Mouse (Mus musculus): ENCODE measurements around the gene Agap1. TPM values are rescaled to one million over a fixed set of nuclear protein-coding genes. Genes with fewer than 3 reads are reported as not detected.
A peak's percentile ranks its signal among the peaks of the same experiment; 100 is the strongest.

The Agap1 gene
- polyA plus RNA-seq, 1 experiment from 2014 or later: 49.8 TPM

DNA sequence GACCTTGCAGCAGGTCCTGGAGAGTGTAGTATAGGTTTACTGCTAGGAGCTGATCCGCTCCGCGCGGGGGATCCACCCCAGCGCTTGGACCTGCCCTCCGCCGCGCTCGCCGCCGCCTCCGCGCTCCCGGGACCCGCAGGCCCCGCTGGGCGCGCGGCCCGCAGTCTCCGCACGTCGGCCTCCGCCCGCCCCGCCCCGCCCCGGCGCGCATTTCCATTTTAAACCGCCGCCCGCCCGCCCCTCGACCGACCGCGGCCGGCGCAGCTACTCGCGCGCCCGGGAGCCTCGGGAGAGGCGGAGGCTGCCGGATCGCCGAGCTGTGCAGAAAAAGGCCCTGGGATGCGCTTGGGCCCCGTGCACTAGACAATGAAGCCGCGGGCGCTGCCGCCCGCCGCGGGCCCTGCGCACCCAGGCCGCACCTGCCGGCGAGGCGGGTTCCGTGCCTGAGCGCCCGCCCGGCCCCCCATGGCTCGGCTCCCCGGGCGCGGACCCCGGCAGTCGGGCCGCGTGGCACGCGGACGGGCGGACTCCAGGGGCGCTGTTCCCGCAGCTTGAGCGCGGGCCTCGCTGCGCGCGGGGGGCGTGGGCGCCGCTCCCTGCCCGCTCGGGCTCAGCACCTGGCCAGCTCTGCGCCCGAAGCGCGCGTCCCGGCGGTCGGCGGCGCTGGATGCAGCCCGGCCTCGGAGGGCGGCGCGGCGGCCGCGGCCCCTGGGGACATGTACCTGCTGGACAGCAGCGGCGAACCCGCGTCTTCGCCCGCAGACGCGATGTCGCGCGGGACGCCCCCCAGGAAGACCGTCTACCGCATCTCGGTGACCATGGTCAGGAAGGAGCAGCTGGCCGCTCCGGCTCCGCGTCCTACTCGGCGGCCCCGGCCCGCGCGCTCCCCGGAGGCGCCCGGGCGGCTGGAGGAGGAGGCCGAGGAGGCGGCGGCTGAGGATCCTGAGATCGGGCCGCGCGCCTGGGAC, 125.7 kb downstream of the Agap1 start:
- Histone ChIP-seq H3K4me2 (peak overlapping the region; percentile 95), H3K4me3 (peak overlapping the region; percentile 88), H3K4me1 (replicated peaks) (peaks cover 74% of the 10 kb centered on the region), H3K9me3 (no peaks in the 10 kb centered on the region), H3K9ac (peak overlapping the region; percentile 98), H3K27ac (replicated peaks) (peak overlapping the region; percentile 96), H3K27me3 (no peaks in the 10 kb centered on the region), H3K36me3 (no peaks in the 10 kb centered on the region)
- ATAC-seq (ENCODE audit: low FRiP score, low read depth): peak; percentile 79
- under 1% methylated on average over 113 of the region's 146 CpGs for WGBS

DNA sequence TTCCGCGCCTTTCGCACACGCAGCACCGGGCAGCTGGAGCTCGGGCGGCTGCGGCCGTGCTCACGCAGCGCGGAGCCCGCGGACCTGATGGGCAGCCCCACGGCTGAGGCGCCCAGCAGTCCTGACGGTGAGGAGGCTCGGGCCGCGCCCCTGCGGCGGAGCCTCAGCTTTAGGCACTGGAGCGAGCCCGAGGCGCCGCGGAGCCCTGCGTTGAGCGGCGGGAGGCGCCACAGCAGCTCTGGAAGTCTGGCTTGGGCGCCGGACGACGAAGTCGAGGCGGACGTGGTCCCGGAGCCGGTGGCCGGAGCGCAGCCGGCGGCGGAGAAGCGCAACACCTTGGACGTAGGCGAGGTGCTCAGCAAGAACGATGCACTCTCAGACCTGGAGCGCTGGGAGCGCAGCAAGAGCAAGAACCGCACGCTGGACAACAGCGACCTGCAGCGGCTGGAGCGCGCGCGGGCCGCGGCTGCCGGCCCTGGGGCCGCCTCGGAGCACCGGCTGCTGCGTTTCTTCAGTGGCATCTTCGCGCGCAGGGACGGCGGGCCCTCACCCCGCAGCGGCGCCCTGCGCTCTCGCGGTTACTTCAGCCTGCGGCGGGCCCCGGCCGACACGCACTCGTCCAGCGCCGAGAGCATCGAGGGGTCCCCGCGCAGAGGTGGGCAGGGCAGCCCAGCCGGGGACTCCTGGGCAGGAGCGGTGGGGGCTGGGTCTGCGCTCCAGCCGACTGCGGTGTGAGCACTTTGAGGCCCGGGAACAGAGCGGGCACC, 126.6 kb downstream of the Agap1 start:
- WGBS: under 1% methylated on average over 89 of the region's 95 CpGs

GRCm38 (mm10) chr1:89581766-89582125, 127.1 kb downstream of the Agap1 start:
- 17% methylated on average over 6 of the region's 6 CpGs for WGBS
- peak; percentile 10; the same call in 1 of the 2 replicates for ATAC-seq (ENCODE audit: low FRiP score, low read depth)
- Histone ChIP-seq H3K36me3 (no peaks in the 10 kb centered on the region), H3K9ac (peak overlapping the region; percentile 98), H3K4me3 (peak overlapping the region; percentile 88), H3K27ac (replicated peaks) (peak overlapping the region; percentile 96), H3K9me3 (no peaks in the 10 kb centered on the region), H3K27me3 (no peaks in the 10 kb centered on the region), H3K4me2 (peak overlapping the region; percentile 95), H3K4me1 (replicated peaks) (peaks cover 74% of the 10 kb centered on the region)

More for the DNA sequence above, 126.6 kb downstream of the Agap1 start:
- peak; percentile 43; the same call in 1 of the 2 replicates for ATAC-seq (ENCODE audit: low FRiP score, low read depth)
- Histone ChIP-seq H3K27me3 (no peaks in the 10 kb centered on the region), H3K9me3 (no peaks in the 10 kb centered on the region), H3K9ac (peak overlapping the region; percentile 98), H3K36me3 (no peaks in the 10 kb centered on the region), H3K4me3 (peak overlapping the region; percentile 88), H3K27ac (replicated peaks) (peak overlapping the region; percentile 96), H3K4me2 (peak overlapping the region; percentile 95), H3K4me1 (replicated peaks) (peaks cover 74% of the 10 kb centered on the region)

- Histone ChIP-seq H3K27ac (replicated peaks) (no peak overlapping the region), H3K4me2 (peak overlapping the region; percentile 95), H3K9ac (no peak overlapping the region), H3K27me3 (no peaks in the 10 kb centered on the region), H3K9me3 (no peaks in the 10 kb centered on the region), H3K36me3 (no peaks in the 10 kb centered on the region), H3K4me3 (peak overlapping the region; percentile 88), H3K4me1 (replicated peaks) (peaks cover 72% of the 10 kb centered on the region)
- no peak for ATAC-seq (ENCODE audit: low FRiP score, low read depth)
- 75% methylated on average over 5 of the region's 5 CpGs for WGBS
Observed at GRCm38 (mm10) chr1:89583369-89583768, 128.8 kb downstream of the Agap1 start.

DNA sequence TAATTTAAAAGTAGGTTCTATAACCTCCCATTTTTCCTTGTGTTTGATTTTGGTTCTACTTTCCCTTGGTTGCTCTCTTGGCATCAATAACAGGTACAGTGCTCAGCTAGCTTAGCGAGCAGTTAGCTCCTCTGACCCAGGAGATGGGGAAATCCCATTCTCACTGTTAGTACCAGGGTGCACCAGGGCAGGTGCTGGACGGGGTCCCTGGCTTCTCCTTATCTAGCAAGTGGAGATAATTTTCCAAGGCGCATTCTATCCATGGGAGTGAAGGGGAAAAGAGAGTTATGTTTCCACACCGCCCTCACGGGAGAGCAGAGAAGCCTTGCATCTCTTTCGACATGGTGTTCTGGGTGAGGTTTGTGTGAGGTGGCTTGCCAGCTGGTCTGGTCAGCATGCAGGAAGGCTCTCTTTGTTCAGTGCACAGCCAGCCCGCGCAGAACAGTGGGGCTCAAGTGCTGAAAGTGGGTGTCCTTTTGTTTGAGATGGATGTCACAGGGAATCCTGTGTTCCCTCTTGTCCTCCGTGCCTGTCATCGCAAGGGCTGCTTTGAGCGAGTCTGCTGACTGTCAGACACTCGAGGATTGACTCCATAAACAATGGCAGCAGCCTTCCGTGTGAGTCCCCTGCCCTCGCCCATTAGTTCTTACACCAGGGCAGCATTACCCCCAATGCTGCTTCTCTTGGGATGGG, 132.5 kb downstream of the Agap1 start:
- Histone ChIP-seq H3K4me2 (no peak overlapping the region), H3K4me3 (no peak overlapping the region), H3K9me3 (no peaks in the 10 kb centered on the region), H3K9ac (no peak overlapping the region), H3K27ac (replicated peaks) (no peak overlapping the region), H3K27me3 (no peaks in the 10 kb centered on the region), H3K36me3 (peaks cover 4% of the 10 kb centered on the region), H3K4me1 (replicated peaks) (peaks cover 57% of the 10 kb centered on the region)
- 43% methylated on average over 14 of the region's 14 CpGs for WGBS
- ATAC-seq (ENCODE audit: low FRiP score, low read depth): no peak

DNA sequence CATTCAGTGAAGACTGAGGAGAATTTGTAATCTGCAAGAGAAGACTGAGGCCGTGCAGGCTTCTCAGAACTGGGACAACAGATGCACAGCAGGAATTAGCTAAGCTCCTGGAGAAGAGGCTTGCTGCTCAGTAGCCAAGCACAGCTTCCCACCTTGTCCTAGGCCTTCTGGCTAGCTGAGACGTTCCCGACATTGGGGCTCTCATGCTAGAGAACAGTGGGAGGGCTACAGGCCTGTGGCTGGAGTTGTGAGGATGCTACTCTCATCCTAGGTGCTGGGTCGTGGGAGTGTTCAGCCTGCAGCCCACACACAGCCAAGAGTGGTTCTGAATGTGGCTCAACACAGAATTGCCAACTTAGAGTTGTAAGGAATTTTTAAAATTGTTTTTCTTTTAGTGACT, 133.5 kb downstream of the Agap1 start:
- Histone ChIP-seq H3K4me2 (no peak overlapping the region), H3K4me3 (no peak overlapping the region), H3K9me3 (no peaks in the 10 kb centered on the region), H3K9ac (no peak overlapping the region), H3K27me3 (no peaks in the 10 kb centered on the region), H3K4me1 (replicated peaks) (peaks cover 47% of the 10 kb centered on the region), H3K36me3 (peaks cover 7% of the 10 kb centered on the region), H3K27ac (replicated peaks) (no peak overlapping the region)
- ATAC-seq (ENCODE audit: low FRiP score, low read depth): no peak
- WGBS: 57% methylated on average over 4 of the region's 4 CpGs

DNA sequence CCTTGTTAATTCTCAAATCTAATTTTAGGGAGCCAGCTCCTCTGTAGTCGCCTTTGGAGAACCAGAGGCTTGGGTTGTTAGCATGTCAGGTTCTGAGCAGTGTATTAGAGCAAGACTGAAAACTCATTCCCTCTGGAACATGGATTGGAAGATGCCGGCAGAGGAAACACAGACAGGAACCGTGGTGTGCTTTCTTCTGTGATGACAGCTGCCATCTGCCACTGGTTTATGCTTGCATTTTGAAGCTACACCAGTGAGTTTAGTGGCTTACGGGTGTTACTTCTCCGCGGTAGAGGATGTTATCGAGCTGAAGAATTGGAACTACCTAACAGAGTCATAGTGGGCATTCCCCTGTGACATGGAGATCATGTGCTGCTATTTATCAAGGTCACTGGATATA, 136.4 kb downstream of the Agap1 start:
- Histone ChIP-seq H3K4me1 (replicated peaks) (peaks cover 27% of the 10 kb centered on the region), H3K36me3 (peaks cover 7% of the 10 kb centered on the region), H3K4me2 (no peak overlapping the region), H3K9ac (no peak overlapping the region), H3K27ac (replicated peaks) (no peak overlapping the region), H3K27me3 (no peaks in the 10 kb centered on the region), H3K9me3 (no peaks in the 10 kb centered on the region), H3K4me3 (no peak overlapping the region)
- 86% methylated on average over 7 of the region's 7 CpGs for WGBS
- ATAC-seq (ENCODE audit: low FRiP score, low read depth): no peak

DNA sequence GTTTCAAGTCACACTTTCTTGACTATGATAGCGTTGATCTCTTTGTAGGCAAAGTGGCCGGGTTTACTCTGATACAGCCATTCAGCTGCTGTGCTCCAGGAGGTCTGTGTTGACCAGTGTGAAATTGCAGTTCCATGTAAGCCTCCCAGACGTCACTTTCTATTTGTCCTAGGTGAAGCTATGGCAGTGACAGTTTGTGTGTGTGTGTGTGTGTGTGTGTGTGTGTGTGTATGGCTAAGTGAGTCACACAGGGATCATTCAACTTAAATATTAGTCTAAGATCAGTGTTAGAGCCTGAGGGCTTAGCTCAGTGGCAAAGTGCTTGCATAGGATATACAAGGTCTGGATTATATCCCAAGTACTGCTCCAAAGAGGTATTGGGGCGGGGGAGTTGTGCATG, 138.6 kb downstream of the Agap1 start:
- Histone ChIP-seq H3K9me3 (no peaks in the 10 kb centered on the region), H3K27ac (replicated peaks) (no peak overlapping the region), H3K9ac (no peak overlapping the region), H3K36me3 (peaks cover 7% of the 10 kb centered on the region), H3K4me3 (no peak overlapping the region), H3K4me1 (replicated peaks) (peaks cover 12% of the 10 kb centered on the region), H3K4me2 (no peak overlapping the region), H3K27me3 (no peaks in the 10 kb centered on the region)
- no peak for ATAC-seq (ENCODE audit: low FRiP score, low read depth)
- 77% methylated on average over 4 of the region's 4 CpGs for WGBS

DNA sequence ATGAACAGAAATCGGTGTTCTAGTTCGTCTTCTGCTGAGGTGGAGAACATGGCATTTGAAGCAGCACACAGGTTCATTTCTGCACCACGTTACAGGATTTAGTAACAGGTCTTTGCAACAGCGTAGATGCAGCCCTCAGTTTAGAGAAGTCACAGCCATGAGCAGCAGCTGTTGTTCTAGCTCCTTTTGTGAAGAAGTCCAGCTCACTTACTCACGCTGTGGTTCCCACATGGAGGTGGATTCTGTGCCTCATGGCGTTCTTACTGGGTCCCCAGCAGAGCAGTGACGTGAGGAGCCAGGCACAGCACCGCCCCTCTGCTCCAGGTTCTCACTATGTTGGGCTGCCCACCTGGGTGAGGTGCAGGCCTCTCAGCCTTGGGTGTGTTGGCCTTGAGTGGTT, 140.4 kb downstream of the Agap1 start:
- H3K9ac ChIP-seq: no peak overlapping the region
- no peaks in the 10 kb centered on the region for H3K27me3 ChIP-seq
- no peak overlapping the region for H3K4me2 ChIP-seq
- H3K36me3 ChIP-seq: peaks cover 7% of the 10 kb centered on the region
- H3K4me3 ChIP-seq: no peak overlapping the region
- WGBS: 92% methylated on average over 8 of the region's 8 CpGs
- H3K4me1 ChIP-seq (replicated peaks): peaks cover 28% of the 10 kb centered on the region
- no peak overlapping the region for H3K27ac ChIP-seq (replicated peaks)
- no peaks in the 10 kb centered on the region for H3K9me3 ChIP-seq
- ATAC-seq (ENCODE audit: low FRiP score, low read depth): no peak

GRCm38 (mm10) chr1:89595421-89595820, 140.8 kb downstream of the Agap1 start:
- WGBS: 97% methylated on average over 7 of the region's 7 CpGs
- Histone ChIP-seq H3K4me2 (no peak overlapping the region), H3K27ac (replicated peaks) (no peak overlapping the region), H3K9ac (no peak overlapping the region), H3K27me3 (no peaks in the 10 kb centered on the region), H3K36me3 (peaks cover 7% of the 10 kb centered on the region), H3K4me1 (replicated peaks) (peaks cover 32% of the 10 kb centered on the region), H3K4me3 (no peak overlapping the region), H3K9me3 (no peaks in the 10 kb centered on the region)
- no peak for ATAC-seq (ENCODE audit: low FRiP score, low read depth)

DNA sequence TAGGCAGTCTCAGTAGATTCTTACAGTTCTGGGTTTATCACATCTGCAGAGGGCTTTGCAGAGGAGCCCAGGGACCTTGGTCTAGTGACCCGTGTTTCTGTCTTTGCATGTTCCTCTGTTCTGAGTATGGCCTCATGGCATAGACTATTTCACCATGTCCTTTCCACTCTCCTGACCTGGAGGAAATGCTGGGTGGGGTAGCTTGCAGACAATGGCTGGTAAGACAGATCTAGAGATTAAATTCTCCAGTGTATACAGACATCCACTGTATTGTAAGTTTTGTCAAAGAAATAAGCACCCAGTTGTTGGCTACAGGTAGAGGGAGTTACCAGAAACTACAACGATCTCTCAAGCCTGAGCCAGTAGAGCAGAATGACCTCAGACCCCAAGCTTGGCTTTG, 141.6 kb downstream of the Agap1 start:
- Histone ChIP-seq H3K4me2 (no peak overlapping the region), H3K4me1 (replicated peaks) (peaks cover 40% of the 10 kb centered on the region), H3K27ac (replicated peaks) (no peak overlapping the region), H3K27me3 (no peaks in the 10 kb centered on the region), H3K36me3 (peaks cover 7% of the 10 kb centered on the region), H3K9ac (no peak overlapping the region), H3K9me3 (no peaks in the 10 kb centered on the region), H3K4me3 (no peak overlapping the region)
- no peak for ATAC-seq (ENCODE audit: low FRiP score, low read depth)
- WGBS: 87% methylated on average over 2 of the region's 2 CpGs

Measured in hindbrain, embryonic 15.5 days (tissue).